Mouse (Mus musculus) bone marrow macrophage, adult 2 months (primary cell): ENCODE measurements around the gene Gm20388.

Experiments
- CTCF ChIP-seq: IDR thresholded peaks from 2 replicates; pipeline ENCODE4 v1.5.1; 2012; ENCODE audit warnings: low read depth, mild to moderate bottlenecking, low read length, moderate library complexity
- POLR2A ChIP-seq: IDR thresholded peaks from 2 replicates; pipeline ENCODE4 v1.6.1; 2012; ENCODE audit warnings: mild to moderate bottlenecking, low read depth, low read length, borderline replicate concordance

GRCm38 (mm10) chr8:122074977-122075376, 2164.3 kb downstream of the Gm20388 start:
- TF ChIP-seq POLR2A (no peak), CTCF (no peak)
